Mouse (Mus musculus): ENCODE results near the gene Rapgef1. TPM values are rescaled to one million over a fixed set of nuclear protein-coding genes. Genes with fewer than 3 reads are reported as not detected.

The Rapgef1 gene
- polyA plus RNA-seq, 1 experiment from 2014 or later, result 13.6 TPM

DNA sequence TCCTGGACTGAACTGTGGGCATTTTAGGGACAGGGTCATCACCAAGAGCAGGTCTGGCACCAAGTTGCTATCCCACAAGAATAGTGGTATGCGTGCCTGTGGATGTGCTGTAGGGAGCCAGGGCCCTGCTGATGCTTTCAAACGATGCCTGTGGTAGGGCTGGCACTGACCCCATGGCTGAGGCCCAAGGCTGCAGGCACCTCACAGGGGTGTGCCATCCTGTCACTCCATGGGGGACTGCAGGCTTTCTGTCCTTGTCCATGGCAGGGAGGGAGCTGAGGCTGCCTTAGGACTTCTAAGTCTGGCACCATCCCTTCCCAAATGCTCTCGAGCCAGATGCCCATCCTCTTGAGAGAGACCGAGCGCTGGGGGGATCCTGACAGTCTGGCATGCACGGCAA is 27.9 kb upstream of the Rapgef1 start:
- no peaks in the 10 kb centered on the region for H3K4me1 ChIP-seq (ENCODE audit: insufficient read depth, low read length)
- WGBS, result 83% methylated on average over 6 of the region's 6 CpGs
- H3K4me2 ChIP-seq (replicated peaks; ENCODE audit: low read depth, low read length), result no peak overlapping the region
- no peaks in the 10 kb centered on the region for H3K9me3 ChIP-seq (ENCODE audit: low read length)
- no peaks in the 10 kb centered on the region for H3K36me3 ChIP-seq (ENCODE audit: insufficient read depth, low read length)
- H3K27ac ChIP-seq (ENCODE audit: low read length), result no peak overlapping the region
- no peak overlapping the region for H3K4me3 ChIP-seq (ENCODE audit: low read length)
- H3K27me3 ChIP-seq (ENCODE audit: insufficient read depth, low read length), result no peaks in the 10 kb centered on the region
- ATAC-seq (ENCODE audit: low FRiP score, low TSS enrichment), result no peak
- no peak overlapping the region for H3K9ac ChIP-seq (replicated peaks; ENCODE audit: low read length)

- Histone ChIP-seq H3K4me3 (ENCODE audit: low read length) (no peak overlapping the region), H3K4me1 (ENCODE audit: insufficient read depth, low read length) (no peaks in the 10 kb centered on the region), H3K27me3 (ENCODE audit: insufficient read depth, low read length) (no peaks in the 10 kb centered on the region), H3K9me3 (ENCODE audit: low read length) (no peaks in the 10 kb centered on the region), H3K36me3 (ENCODE audit: insufficient read depth, low read length) (no peaks in the 10 kb centered on the region), H3K4me2 (replicated peaks; ENCODE audit: low read depth, low read length) (no peak overlapping the region), H3K9ac (replicated peaks; ENCODE audit: low read length) (no peak overlapping the region), H3K27ac (ENCODE audit: low read length) (no peak overlapping the region)
- 55% methylated on average over 8 of the region's 8 CpGs for WGBS
- ATAC-seq (ENCODE audit: low FRiP score, low TSS enrichment), result no peak
Observed at GRCm38 (mm10) chr2:29592537-29592936, 27.0 kb upstream of the Rapgef1 start.

- no peaks in the 10 kb centered on the region for H3K36me3 ChIP-seq (ENCODE audit: insufficient read depth, low read length)
- WGBS, result 1% methylated on average over 3 of the region's 3 CpGs
- no peak overlapping the region for H3K4me3 ChIP-seq (ENCODE audit: low read length)
- no peak overlapping the region for H3K27ac ChIP-seq (ENCODE audit: low read length)
- no peak overlapping the region for H3K9ac ChIP-seq (replicated peaks; ENCODE audit: low read length)
- no peaks in the 10 kb centered on the region for H3K4me1 ChIP-seq (ENCODE audit: insufficient read depth, low read length)
- no peaks in the 10 kb centered on the region for H3K27me3 ChIP-seq (ENCODE audit: insufficient read depth, low read length)
- H3K4me2 ChIP-seq (replicated peaks; ENCODE audit: low read depth, low read length), result no peak overlapping the region
- H3K9me3 ChIP-seq (ENCODE audit: low read length), result no peaks in the 10 kb centered on the region
- ATAC-seq (ENCODE audit: low FRiP score, low TSS enrichment), result no peak
Observed at GRCm38 (mm10) chr2:29603930-29604329, 15.6 kb upstream of the Rapgef1 start.

- no peak for ATAC-seq (ENCODE audit: low FRiP score, low TSS enrichment)
- H3K36me3 ChIP-seq (ENCODE audit: insufficient read depth, low read length), result no peaks in the 10 kb centered on the region
- H3K27ac ChIP-seq (ENCODE audit: low read length), result no peak overlapping the region
- no peak overlapping the region for H3K9ac ChIP-seq (replicated peaks; ENCODE audit: low read length)
- H3K4me3 ChIP-seq (ENCODE audit: low read length), result no peak overlapping the region
- no peaks in the 10 kb centered on the region for H3K4me1 ChIP-seq (ENCODE audit: insufficient read depth, low read length)
- H3K9me3 ChIP-seq (ENCODE audit: low read length), result no peaks in the 10 kb centered on the region
- WGBS, result 89% methylated on average over 5 of the region's 5 CpGs
- no peak overlapping the region for H3K4me2 ChIP-seq (replicated peaks; ENCODE audit: low read depth, low read length)
- H3K27me3 ChIP-seq (ENCODE audit: insufficient read depth, low read length), result no peaks in the 10 kb centered on the region
Observed at GRCm38 (mm10) chr2:29605591-29605990, 13.9 kb upstream of the Rapgef1 start.

DNA sequence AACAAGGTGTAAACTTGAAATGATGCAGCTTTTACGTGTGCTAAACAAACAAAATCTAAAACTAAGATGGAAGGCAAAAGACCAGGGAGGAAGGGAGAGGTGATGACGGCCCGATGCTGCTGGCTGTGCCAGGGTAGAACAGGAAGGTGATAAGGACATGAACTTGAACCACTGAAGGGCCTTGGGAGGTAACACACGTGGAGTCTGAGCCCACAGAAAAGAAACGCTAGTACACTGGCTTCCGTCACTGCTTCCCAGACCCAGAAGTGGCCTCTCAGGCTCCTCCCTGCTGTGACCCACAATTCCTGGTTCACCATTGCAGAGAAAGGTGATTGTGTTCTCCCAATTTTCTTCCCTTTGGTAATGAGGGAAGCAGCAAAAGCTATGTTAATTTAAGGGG is 13.1 kb upstream of the Rapgef1 start:
- no peak for ATAC-seq (ENCODE audit: low FRiP score, low TSS enrichment)
- WGBS, result 44% methylated on average over 6 of the region's 6 CpGs

GRCm38 (mm10) chr2:29617341-29617740 is 2.2 kb upstream of the Rapgef1 start:
- H3K4me3 ChIP-seq (ENCODE audit: low read length), result no peak overlapping the region
- H3K27ac ChIP-seq (ENCODE audit: low read length), result no peak overlapping the region
- 0 out of 2 replicates have a peak, but pooled peaks cover 3% of the 10 kb centered on the region for H3K9me3 ChIP-seq (ENCODE audit: low read length)
- no peak for ATAC-seq (ENCODE audit: low FRiP score, low TSS enrichment)
- H3K9ac ChIP-seq (replicated peaks; ENCODE audit: low read length), result no peak overlapping the region
- H3K4me1 ChIP-seq (ENCODE audit: insufficient read depth, low read length), result peaks cover 20% of the 10 kb centered on the region
- no peaks in the 10 kb centered on the region for H3K27me3 ChIP-seq (ENCODE audit: insufficient read depth, low read length)
- WGBS, result 90% methylated on average over 1 of the region's 1 CpGs
- H3K4me2 ChIP-seq (replicated peaks; ENCODE audit: low read depth, low read length), result no peak overlapping the region
- no peaks in the 10 kb centered on the region for H3K36me3 ChIP-seq (ENCODE audit: insufficient read depth, low read length)

More for the DNA sequence above, 13.1 kb upstream of the Rapgef1 start:
- no peak overlapping the region for H3K4me2 ChIP-seq (replicated peaks; ENCODE audit: low read depth, low read length)
- H3K4me1 ChIP-seq (ENCODE audit: insufficient read depth, low read length), result no peaks in the 10 kb centered on the region
- H3K27me3 ChIP-seq (ENCODE audit: insufficient read depth, low read length), result no peaks in the 10 kb centered on the region
- no peak overlapping the region for H3K9ac ChIP-seq (replicated peaks; ENCODE audit: low read length)
- H3K36me3 ChIP-seq (ENCODE audit: insufficient read depth, low read length), result no peaks in the 10 kb centered on the region
- H3K9me3 ChIP-seq (ENCODE audit: low read length), result no peaks in the 10 kb centered on the region
- no peak overlapping the region for H3K27ac ChIP-seq (ENCODE audit: low read length)
- no peak overlapping the region for H3K4me3 ChIP-seq (ENCODE audit: low read length)

DNA sequence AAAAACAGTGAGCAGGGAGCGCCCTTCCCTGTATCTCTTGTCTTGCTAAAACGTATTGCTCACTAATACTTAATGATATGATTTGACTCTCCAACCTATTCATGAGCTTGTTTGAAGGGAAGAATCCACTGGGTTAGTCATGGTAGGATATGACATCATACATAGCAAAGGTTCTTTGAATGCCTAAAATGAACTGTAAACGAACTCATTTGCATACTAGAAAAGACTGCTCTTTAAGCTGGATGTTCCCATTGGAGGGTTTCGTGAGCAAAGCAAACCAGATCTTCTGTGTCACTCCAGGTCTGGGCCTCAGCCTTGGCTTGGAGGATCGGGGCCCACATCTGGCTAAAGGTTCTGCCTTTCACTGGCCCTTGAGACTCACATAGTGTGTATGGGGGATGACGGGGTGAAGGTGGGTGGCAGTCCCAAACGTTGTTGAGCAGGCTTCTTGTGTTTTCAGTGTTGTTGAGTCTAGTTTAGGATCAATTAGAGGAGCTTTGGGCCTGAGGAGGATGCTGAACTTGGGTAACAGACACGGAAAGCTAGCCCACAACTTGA is 515 bp upstream of the Rapgef1 start:
- Histone ChIP-seq H3K9me3 (ENCODE audit: low read length) (0 out of 2 replicates have a peak, but pooled peaks cover 1% of the 10 kb centered on the region), H3K4me2 (replicated peaks; ENCODE audit: low read depth, low read length) (0 out of 2 replicates have a peak overlapping the region, but pooled peaks have one; percentile 93)

GRCm38 (mm10) chr2:29620301-29620827 is 844 bp downstream of the Rapgef1 start:
- Histone ChIP-seq H3K4me1 (ENCODE audit: insufficient read depth, low read length) (peaks cover 31% of the 10 kb centered on the region), H3K4me2 (replicated peaks; ENCODE audit: low read depth, low read length) (peak overlapping the region; percentile 93), H3K4me3 (ENCODE audit: low read length) (peak overlapping the region; percentile 87), H3K36me3 (ENCODE audit: insufficient read depth, low read length) (no peaks in the 10 kb centered on the region), H3K9ac (replicated peaks; ENCODE audit: low read length) (peak overlapping the region; percentile 91), H3K27ac (ENCODE audit: low read length) (peak overlapping the region; percentile 85), H3K27me3 (ENCODE audit: insufficient read depth, low read length) (no peaks in the 10 kb centered on the region), H3K9me3 (ENCODE audit: low read length) (no peaks in the 10 kb centered on the region)
- no peak; the same call in 1 of the 2 replicates for ATAC-seq (ENCODE audit: low FRiP score, low TSS enrichment)
- under 1% methylated on average over 15 of the region's 15 CpGs for WGBS

More for the DNA sequence above, 515 bp upstream of the Rapgef1 start:
- 62% methylated on average over 8 of the region's 8 CpGs for WGBS
- H3K27me3 ChIP-seq (ENCODE audit: insufficient read depth, low read length), result no peaks in the 10 kb centered on the region
- H3K36me3 ChIP-seq (ENCODE audit: insufficient read depth, low read length), result no peaks in the 10 kb centered on the region
- peak overlapping the region; percentile 87 for H3K4me3 ChIP-seq (ENCODE audit: low read length)
- no peak overlapping the region for H3K27ac ChIP-seq (ENCODE audit: low read length)
- peaks cover 31% of the 10 kb centered on the region for H3K4me1 ChIP-seq (ENCODE audit: insufficient read depth, low read length)
- ATAC-seq (ENCODE audit: low FRiP score, low TSS enrichment), result no peak
- no peak overlapping the region; the same call in 1 of the 2 replicates for H3K9ac ChIP-seq (replicated peaks; ENCODE audit: low read length)

GRCm38 (mm10) chr2:29621163-29621562 is 1.6 kb downstream of the Rapgef1 start:
- Histone ChIP-seq H3K4me3 (ENCODE audit: low read length) (peak overlapping the region; percentile 87), H3K36me3 (ENCODE audit: insufficient read depth, low read length) (no peaks in the 10 kb centered on the region), H3K4me1 (ENCODE audit: insufficient read depth, low read length) (peaks cover 31% of the 10 kb centered on the region), H3K27ac (ENCODE audit: low read length) (no peak overlapping the region), H3K27me3 (ENCODE audit: insufficient read depth, low read length) (no peaks in the 10 kb centered on the region), H3K9ac (replicated peaks; ENCODE audit: low read length) (no peak overlapping the region; the same call in 1 of the 2 replicates), H3K9me3 (ENCODE audit: low read length) (no peaks in the 10 kb centered on the region), H3K4me2 (replicated peaks; ENCODE audit: low read depth, low read length) (peak overlapping the region; percentile 93)
- 68% methylated on average over 10 of the region's 10 CpGs for WGBS
- no peak for ATAC-seq (ENCODE audit: low FRiP score, low TSS enrichment)

GRCm38 (mm10) chr2:29621636-29622035 is 2.1 kb downstream of the Rapgef1 start:
- no peak overlapping the region for H3K4me3 ChIP-seq (ENCODE audit: low read length)
- WGBS, result 85% methylated on average over 3 of the region's 3 CpGs

More at GRCm38 (mm10) chr2:29621636-29622035, 2.1 kb downstream of the Rapgef1 start:
- no peaks in the 10 kb centered on the region for H3K27me3 ChIP-seq (ENCODE audit: insufficient read depth, low read length)
- peaks cover 31% of the 10 kb centered on the region for H3K4me1 ChIP-seq (ENCODE audit: insufficient read depth, low read length)
- H3K4me2 ChIP-seq (replicated peaks; ENCODE audit: low read depth, low read length), result no peak overlapping the region
- H3K27ac ChIP-seq (ENCODE audit: low read length), result no peak overlapping the region
- no peaks in the 10 kb centered on the region for H3K9me3 ChIP-seq (ENCODE audit: low read length)
- no peaks in the 10 kb centered on the region for H3K36me3 ChIP-seq (ENCODE audit: insufficient read depth, low read length)
- no peak for ATAC-seq (ENCODE audit: low FRiP score, low TSS enrichment)
- no peak overlapping the region for H3K9ac ChIP-seq (replicated peaks; ENCODE audit: low read length)
